Mouse (Mus musculus) bone marrow, adult 2 months (tissue): ENCODE data around the gene Gm12355.
"Not testable (repeated sequence)": the region's sequence is repeated elsewhere in the genome, so short reads cannot be mapped to it uniquely, and the experiment has no call there.

Experiments used
- CTCF ChIP-seq: fragments of 200-500 bp; IDR thresholded peaks from 2 replicates; pipeline ENCODE4 v1.5.1; 2011; ENCODE audit warnings: low read length, control low read depth; ENCODE audit not compliant: control insufficient read depth, insufficient read depth
- POLR2A ChIP-seq: fragments of 200-500 bp; IDR thresholded peaks from 2 replicates; pipeline ENCODE4 v1.6.1; 2011; ENCODE audit warnings: low read depth, mild to moderate bottlenecking, control low read depth, low read length, borderline replicate concordance; ENCODE audit not compliant: control insufficient read depth

GRCm38 (mm10) chr11:98623981-98624380 lies 1.5 kb downstream of the Gm12355 start:
- not testable (repeated sequence) for TF ChIP-seq CTCF, POLR2A
